Mouse (Mus musculus): ENCODE measurements at regions not wholly inside any gene's neighbourhood (a gene's known extent, or its start where the extent isn't known, plus 50 kb on each side); places are given as distances from the start of the nearest gene placed in this dataset.

GRCm38 (mm10) chr6:50977381-50977780 is 323.1 kb upstream of the Npvf start:
- TF ChIP-seq POLR2A (IDR thresholded peaks at IDR 0.05; ENCODE audit: borderline replicate concordance, extremely low read depth, low read depth, low read length) (no peak), CTCF (IDR thresholded peaks at IDR 0.05; ENCODE audit: insufficient read depth, low read length) (no peak)

Measured in lung, adult 2 months (tissue).